Mouse (Mus musculus): ENCODE measurements around the gene Olfr557. TPM values are rescaled to one million over a fixed set of nuclear protein-coding genes. Genes with fewer than 3 reads are reported as not detected.

Gene Olfr557
- polyA plus RNA-seq (2017; shearing (Covaris generic)): not detected

DNA sequence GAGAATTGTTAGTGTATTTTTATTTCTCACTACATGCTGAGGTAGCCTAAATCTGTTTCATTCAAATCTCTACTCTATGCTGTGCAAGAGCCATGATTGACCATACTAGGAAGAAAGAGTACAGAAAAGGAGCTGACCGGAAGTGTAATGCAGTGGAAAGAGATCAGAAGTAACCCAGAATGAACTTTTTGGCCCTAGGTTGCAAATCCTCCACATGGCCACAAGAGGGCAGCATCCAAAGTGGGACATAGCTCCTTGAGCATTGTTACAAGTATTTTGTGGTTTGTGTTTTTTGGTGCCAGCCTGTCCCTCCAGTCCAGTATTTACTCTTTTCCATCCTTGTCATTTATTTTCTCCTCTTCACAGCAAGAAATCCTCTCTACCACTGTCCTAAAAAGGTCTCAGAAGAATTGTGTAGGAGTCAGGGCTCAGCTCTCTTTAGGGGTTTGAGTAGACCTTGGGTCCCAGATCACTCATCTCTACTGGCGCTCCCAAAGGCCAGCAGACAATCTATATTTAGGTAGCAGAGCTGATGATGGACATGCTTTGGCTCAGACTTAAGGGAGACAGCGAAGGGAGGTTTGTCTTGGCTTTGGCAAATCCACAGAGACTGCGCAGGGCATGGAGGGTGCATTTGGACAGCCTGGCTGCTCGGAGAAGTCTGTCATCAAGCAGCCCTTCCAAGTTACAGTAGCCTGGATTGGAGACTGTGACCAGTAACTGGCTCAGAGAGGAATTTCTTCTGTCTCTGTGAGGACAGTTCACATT lies at the start of gene Olfr557:
TSS of gene Olfr557 (plus strand) at position 553 of the 768 bp plus-strand sequence.

GRCm38 (mm10) chr7:102658523-102658922 lies 37.2 kb upstream of the Olfr557 start, which contains the start of gene Olfr555:
Olfr555 (plus strand) TSS chr7:102658823.

GRCm38 (mm10) chr7:102664599-102664998 lies 31.1 kb upstream of the Olfr557 start, which contains the start of gene Olfr556:
Olfr556 (plus strand) TSS chr7:102664899.

GRCm38 (mm10) chr7:102686944-102687501 lies 8.7 kb upstream of the Olfr557 start, which contains the start of gene Trim68:
Trim68 (minus strand) TSS chr7:102687327.

DNA sequence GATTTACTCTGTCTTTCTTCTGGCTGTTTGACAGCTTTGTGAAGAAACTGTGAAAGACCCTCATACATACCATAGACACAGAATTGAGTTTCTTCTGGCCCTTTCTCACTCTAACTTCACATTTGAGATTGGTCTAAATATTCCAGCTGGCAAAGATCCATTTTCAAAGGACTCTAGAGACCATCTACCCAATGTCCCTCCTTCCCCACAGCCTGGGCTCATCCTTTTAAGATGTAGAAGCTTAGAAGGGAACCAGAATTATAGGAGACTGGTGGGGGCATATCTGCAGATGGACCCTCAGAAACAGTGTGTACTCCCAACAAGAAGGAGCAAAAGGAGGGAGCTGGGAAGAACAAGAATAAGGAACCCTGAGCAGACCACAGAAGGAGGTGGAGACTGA lies 6.2 kb downstream of the Olfr557 start, which contains the start of gene Olfr558:
TSS of gene Olfr558 (plus strand) at position 301 of the 400 bp plus-strand sequence.

DNA sequence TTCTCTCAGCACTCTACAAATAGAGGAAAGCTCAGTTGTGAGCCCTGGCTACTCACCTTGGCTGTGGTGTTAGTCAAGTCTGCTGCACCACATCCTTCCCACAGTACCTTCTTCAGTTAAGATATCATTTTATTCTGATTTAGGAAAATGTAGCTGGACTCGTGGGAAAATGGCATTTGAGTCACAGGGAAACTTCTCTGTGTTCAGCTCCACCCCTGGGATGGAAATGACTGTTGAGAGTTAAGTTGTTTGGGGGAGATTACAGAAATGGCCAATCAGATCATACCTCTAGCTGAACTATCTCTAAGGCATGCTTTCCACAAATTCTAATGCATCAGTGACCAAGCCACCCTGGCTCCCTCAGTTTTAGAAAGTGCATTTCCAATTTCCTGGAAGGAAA lies 23.3 kb downstream of the Olfr557 start, which contains the start of gene Olfr33:
TSS of gene Olfr33 (minus strand) at position 101 of the 400 bp plus-strand sequence.

GRCm38 (mm10) chr7:102727391-102727790 lies 31.7 kb downstream of the Olfr557 start, which contains the start of gene Olfr559:
Olfr559 (minus strand) TSS chr7:102727491.

Other genes with a start within 250 kb of the Olfr557 start
- 0.44 TPM for gene Olfr543, start 214.2 kb upstream of the Olfr557 start, polyA plus RNA-seq (2017; shearing (Covaris generic))
- not detected for gene Olfr544, start 207.6 kb upstream of the Olfr557 start, polyA plus RNA-seq (2017; shearing (Covaris generic))
- gene Olfr545, start 196.3 kb upstream of the Olfr557 start, polyA plus RNA-seq (2017; shearing (Covaris generic)): not detected
- not detected for gene Olfr547, start 161.2 kb upstream of the Olfr557 start, polyA plus RNA-seq (2017; shearing (Covaris generic))
- not detected for gene Olfr548-ps1, start 155.0 kb upstream of the Olfr557 start, polyA plus RNA-seq (2017; shearing (Covaris generic))
- gene Olfr549, start 146.0 kb upstream of the Olfr557 start, polyA plus RNA-seq (2017; shearing (Covaris generic)): not detected
- 19.6 TPM for gene Trim21, start 130.4 kb upstream of the Olfr557 start, polyA plus RNA-seq (2017; shearing (Covaris generic))
- gene Olfr550, start 124.5 kb upstream of the Olfr557 start, polyA plus RNA-seq (2017; shearing (Covaris generic)): 0.22 TPM
- 0.09 TPM for gene Olfr551, start 104.0 kb upstream of the Olfr557 start, polyA plus RNA-seq (2017; shearing (Covaris generic))
- gene Olfr552, start 98.1 kb upstream of the Olfr557 start, polyA plus RNA-seq (2017; shearing (Covaris generic)): not detected
- not detected for gene Olfr553, start 77.7 kb upstream of the Olfr557 start, polyA plus RNA-seq (2017; shearing (Covaris generic))
- 0.95 TPM for gene Olfr554, start 57.5 kb upstream of the Olfr557 start, polyA plus RNA-seq (2017; shearing (Covaris generic))
- not detected for gene Olfr555, start 37.1 kb upstream of the Olfr557 start, polyA plus RNA-seq (2017; shearing (Covaris generic))
- gene Olfr556, start 31.0 kb upstream of the Olfr557 start, polyA plus RNA-seq (2017; shearing (Covaris generic)): not detected
- gene Trim68, start 8.6 kb upstream of the Olfr557 start, polyA plus RNA-seq (2017; shearing (Covaris generic)): 7.4 TPM
- not detected for gene Olfr558, start 6.3 kb downstream of the Olfr557 start, polyA plus RNA-seq (2017; shearing (Covaris generic))
- not detected for gene Olfr33, start 23.2 kb downstream of the Olfr557 start, polyA plus RNA-seq (2017; shearing (Covaris generic))
- not detected for gene Olfr559, start 31.6 kb downstream of the Olfr557 start, polyA plus RNA-seq (2017; shearing (Covaris generic))
- not detected for gene Olfr560, start 63.5 kb downstream of the Olfr557 start, polyA plus RNA-seq (2017; shearing (Covaris generic))
- gene Olfr78, start 63.6 kb downstream of the Olfr557 start, polyA plus RNA-seq (2017; shearing (Covaris generic)): not detected
- not detected for gene Olfr561, start 75.3 kb downstream of the Olfr557 start, polyA plus RNA-seq (2017; shearing (Covaris generic))
- not detected for gene Olfr564, start 107.6 kb downstream of the Olfr557 start, polyA plus RNA-seq (2017; shearing (Covaris generic))
- gene Olfr566, start 162.9 kb downstream of the Olfr557 start, polyA plus RNA-seq (2017; shearing (Covaris generic)): not detected
- 0.41 TPM for gene Olfr568, start 181.2 kb downstream of the Olfr557 start, polyA plus RNA-seq (2017; shearing (Covaris generic))
- gene Olfr569, start 195.0 kb downstream of the Olfr557 start, polyA plus RNA-seq (2017; shearing (Covaris generic)): not detected
- gene Olfr570, start 198.7 kb downstream of the Olfr557 start, polyA plus RNA-seq (2017; shearing (Covaris generic)): not detected
- gene Olfr571, start 221.6 kb downstream of the Olfr557 start, polyA plus RNA-seq (2017; shearing (Covaris generic)): not detected
- not detected for gene Olfr572, start 228.5 kb downstream of the Olfr557 start, polyA plus RNA-seq (2017; shearing (Covaris generic))
- gene Olfr573-ps1, start 246.7 kb downstream of the Olfr557 start, polyA plus RNA-seq (2017; shearing (Covaris generic)): 0.44 TPM